Mouse (Mus musculus): ENCODE measurements at regions not wholly inside any gene's neighbourhood (a gene's known extent, or its start where the extent isn't known, plus 50 kb on each side); places are given as distances from the start of the nearest gene placed in this dataset.

GRCm38 (mm10) chr5:113408588-113408987, 51.5 kb downstream of the Aym1 start:
- DNase-seq, result no peak

- DNase-seq, result no peak
Measured at GRCm38 (mm10) chr5:113410963-113411362, 53.9 kb downstream of the Aym1 start.

- no peak for DNase-seq
Measured at GRCm38 (mm10) chr5:113414639-113415038, 57.5 kb downstream of the Aym1 start.

- DNase-seq, result no peak
Measured at GRCm38 (mm10) chr5:113418335-113419013, 61.4 kb downstream of the Aym1 start.

- no peak for DNase-seq
Measured at GRCm38 (mm10) chr5:113420619-113421018, 63.5 kb downstream of the Aym1 start.

- DNase-seq, result no peak
Measured at GRCm38 (mm10) chr5:113421993-113422725, 65.1 kb downstream of the Aym1 start.

- DNase-seq, result no peak
Measured at GRCm38 (mm10) chr5:113422726-113423110, 65.6 kb downstream of the Aym1 start.

GRCm38 (mm10) chr5:113427779-113428178, 62.4 kb upstream of the Wscd2 start:
- DNase-seq, result no peak

- DNase-seq, result no peak
Measured at GRCm38 (mm10) chr5:113431334-113431733, 58.8 kb upstream of the Wscd2 start.

GRCm38 (mm10) chr5:113436987-113437386, 53.1 kb upstream of the Wscd2 start:
- DNase-seq, result peak; percentile 8

All from kidney, adult 9 months (tissue).